Mouse (Mus musculus) neural tube, embryonic 15.5 days (tissue): Measurements from ENCODE around the gene Tsfm. TPM values are rescaled to one million over a fixed set of nuclear protein-coding genes. Genes with fewer than 3 reads are reported as not detected.

Source experiments
- ATAC-seq: fragments of 200-750 bp; cut with Nextera tagmentation; 2 replicates; pipeline ENCODE4 v1.8.0; 2017; ENCODE audit warnings: mild to moderate bottlenecking, moderate TSS enrichment, moderate library complexity; ENCODE audit not compliant: low FRiP score
- H3K27ac ChIP-seq: fragments of 300-500 bp; sonication (generic); replicated peaks from 2 replicates; pipeline ENCODE4 v1.5.1; 2015; ENCODE audit warnings: mild to moderate bottlenecking, inconsistent platforms
- H3K27me3 ChIP-seq: fragments of 300-500 bp; sonication (generic); replicated peaks from 2 replicates; pipeline ENCODE4 v1.6.1; 2015; ENCODE audit warnings: inconsistent platforms
- H3K36me3 ChIP-seq: fragments of 300-500 bp; sonication (generic); 2 replicates; pipeline ENCODE4 v1.6.1; 2015; ENCODE audit warnings: inconsistent platforms
- H3K4me1 ChIP-seq: fragments of 300-500 bp; sonication (generic); 2 replicates; pipeline ENCODE4 v1.6.1; 2015; ENCODE audit warnings: inconsistent platforms
- H3K4me2 ChIP-seq: fragments of 300-500 bp; sonication (generic); 2 replicates; pipeline ENCODE4 v1.6.1; 2015; ENCODE audit warnings: inconsistent platforms, mild to moderate bottlenecking, moderate library complexity
- H3K4me3 ChIP-seq: fragments of 300-500 bp; sonication (generic); replicated peaks from 2 replicates; pipeline ENCODE4 v1.5.1; 2015; ENCODE audit warnings: mild to moderate bottlenecking, inconsistent platforms
- H3K9ac ChIP-seq: fragments of 300-500 bp; sonication (generic); replicated peaks from 2 replicates; pipeline ENCODE4 v1.6.1; 2015; ENCODE audit warnings: mild to moderate bottlenecking, inconsistent platforms
- H3K9me3 ChIP-seq: fragments of 300-500 bp; sonication (generic); replicated peaks from 2 replicates; pipeline ENCODE4 v1.6.1; 2016; ENCODE audit warnings: inconsistent platforms
- WGBS: fragments of 180-500 bp; shearing (Covaris S2); methylation state at CpG from one replicate; pipeline ENCODE4 v1.1.7; 2015; ENCODE audit warnings: mixed read lengths; 5-methylcytosine and 5-hydroxymethylcytosine counted together
- polyA plus RNA-seq: library from polyadenylated mRNA; unstranded; fragments of >200 nt; fragmentation: Nextera tagmentation; extraction: Ambion mirVana; gene quantifications from 2 replicates; pipeline ENCODE4 v1.2.1, GENCODE M21; 2015

The Tsfm gene
- polyA plus RNA-seq, 1 experiment from 2014 or later: 66.6 TPM

GRCm38 (mm10) chr10:127033301-127033741, 2.7 kb upstream of the Tsfm start:
- no peak overlapping the region for H3K9ac ChIP-seq
- H3K4me2 ChIP-seq: no peak overlapping the region
- no peaks in the 10 kb centered on the region for H3K27me3 ChIP-seq
- no peak overlapping the region for H3K27ac ChIP-seq
- WGBS: 89% methylated on average over 8 of the region's 8 CpGs
- H3K36me3 ChIP-seq: peaks cover 6% of the 10 kb centered on the region
- no peaks in the 10 kb centered on the region for H3K9me3 ChIP-seq
- no peak for ATAC-seq
- H3K4me3 ChIP-seq: no peak overlapping the region
- H3K4me1 ChIP-seq: peaks cover 14% of the 10 kb centered on the region

GRCm38 (mm10) chr10:127018422-127018821, 12.2 kb downstream of the Tsfm start:
- 79% methylated on average over 16 of the region's 16 CpGs for WGBS
- H3K9ac ChIP-seq: no peak overlapping the region
- no peak for ATAC-seq
- H3K4me1 ChIP-seq: no peaks in the 10 kb centered on the region
- peaks cover 16% of the 10 kb centered on the region for H3K36me3 ChIP-seq
- no peaks in the 10 kb centered on the region for H3K9me3 ChIP-seq
- no peaks in the 10 kb centered on the region for H3K27me3 ChIP-seq
- H3K27ac ChIP-seq: no peak overlapping the region
- H3K4me2 ChIP-seq: no peak overlapping the region
- H3K4me3 ChIP-seq: no peak overlapping the region

- H3K4me1 ChIP-seq: no peaks in the 10 kb centered on the region
- H3K9ac ChIP-seq: no peak overlapping the region
- WGBS: 23% methylated on average over 2 of the region's 2 CpGs
- no peak overlapping the region for H3K27ac ChIP-seq
- no peak overlapping the region for H3K4me2 ChIP-seq
- H3K27me3 ChIP-seq: no peaks in the 10 kb centered on the region
- H3K9me3 ChIP-seq: no peaks in the 10 kb centered on the region
- ATAC-seq: no peak
- peaks cover 5% of the 10 kb centered on the region for H3K36me3 ChIP-seq
- no peak overlapping the region for H3K4me3 ChIP-seq
These were observed 13.6 kb downstream of the Tsfm start for GRCm38 (mm10) chr10:127017071-127017470.

GRCm38 (mm10) chr10:127016488-127016887, 14.2 kb downstream of the Tsfm start:
- Histone ChIP-seq H3K4me1 (no peaks in the 10 kb centered on the region), H3K27me3 (no peaks in the 10 kb centered on the region), H3K9me3 (no peaks in the 10 kb centered on the region), H3K36me3 (no peaks in the 10 kb centered on the region), H3K4me2 (no peak overlapping the region), H3K27ac (no peak overlapping the region), H3K9ac (no peak overlapping the region), H3K4me3 (no peak overlapping the region)
- ATAC-seq: no peak
- WGBS: 67% methylated on average over 5 of the region's 5 CpGs

- no peaks in the 10 kb centered on the region for H3K9me3 ChIP-seq
- no peak overlapping the region for H3K4me2 ChIP-seq
- no peak overlapping the region for H3K4me3 ChIP-seq
- H3K36me3 ChIP-seq: peaks cover 10% of the 10 kb centered on the region; the same call in 1 of the 2 replicates
- no peaks in the 10 kb centered on the region for H3K27me3 ChIP-seq
- no peak overlapping the region for H3K27ac ChIP-seq
- WGBS: 76% methylated on average over 7 of the region's 7 CpGs
- H3K4me1 ChIP-seq: no peaks in the 10 kb centered on the region
- ATAC-seq: no peak
- no peak overlapping the region for H3K9ac ChIP-seq
These were observed 26.8 kb downstream of the Tsfm start for GRCm38 (mm10) chr10:127003806-127004205.

GRCm38 (mm10) chr10:127003334-127003733, 27.3 kb downstream of the Tsfm start:
- Histone ChIP-seq H3K36me3 (peaks cover 15% of the 10 kb centered on the region), H3K4me1 (no peaks in the 10 kb centered on the region), H3K9me3 (no peaks in the 10 kb centered on the region), H3K27me3 (no peaks in the 10 kb centered on the region), H3K4me2 (no peak overlapping the region), H3K4me3 (no peak overlapping the region), H3K27ac (no peak overlapping the region), H3K9ac (no peak overlapping the region)
- ATAC-seq: no peak
- 88% methylated on average over 8 of the region's 8 CpGs for WGBS

GRCm38 (mm10) chr10:127002765-127003164, 27.9 kb downstream of the Tsfm start:
- Histone ChIP-seq H3K4me2 (no peak overlapping the region), H3K4me3 (no peak overlapping the region), H3K36me3 (peaks cover 20% of the 10 kb centered on the region), H3K27me3 (no peaks in the 10 kb centered on the region), H3K9me3 (no peaks in the 10 kb centered on the region), H3K27ac (no peak overlapping the region), H3K9ac (no peak overlapping the region), H3K4me1 (no peaks in the 10 kb centered on the region)
- no peak for ATAC-seq
- 97% methylated on average over 5 of the region's 5 CpGs for WGBS

- ATAC-seq: no peak
- WGBS: 68% methylated on average over 1 of the region's 1 CpGs
- no peaks in the 10 kb centered on the region for H3K9me3 ChIP-seq
These were observed 28.6 kb downstream of the Tsfm start for GRCm38 (mm10) chr10:127002056-127002455.

GRCm38 (mm10) chr10:127001297-127001696, 29.3 kb downstream of the Tsfm start:
- no peaks in the 10 kb centered on the region for H3K27me3 ChIP-seq
- 91% methylated on average over 9 of the region's 9 CpGs for WGBS
- H3K4me3 ChIP-seq: no peak overlapping the region
- no peaks in the 10 kb centered on the region for H3K9me3 ChIP-seq
- peaks cover 27% of the 10 kb centered on the region for H3K36me3 ChIP-seq
- no peak overlapping the region for H3K27ac ChIP-seq
- no peak overlapping the region for H3K9ac ChIP-seq
- no peak for ATAC-seq
- no peaks in the 10 kb centered on the region for H3K4me1 ChIP-seq
- no peak overlapping the region for H3K4me2 ChIP-seq

More at GRCm38 (mm10) chr10:127002056-127002455, 28.6 kb downstream of the Tsfm start:
- Histone ChIP-seq H3K4me3 (no peak overlapping the region), H3K4me2 (no peak overlapping the region), H3K4me1 (no peaks in the 10 kb centered on the region), H3K36me3 (peaks cover 27% of the 10 kb centered on the region), H3K9ac (no peak overlapping the region), H3K27me3 (no peaks in the 10 kb centered on the region), H3K27ac (no peak overlapping the region)

- no peak for ATAC-seq
- no peak within 1 kb of the TSS for H3K27ac ChIP-seq
- WGBS: 93% methylated on average over 5 of the region's 5 CpGs
- H3K27me3 ChIP-seq: no peaks in the 10 kb centered on the region
- no peaks in the 10 kb centered on the region for H3K4me1 ChIP-seq
- H3K9me3 ChIP-seq: no peaks in the 10 kb centered on the region
- peaks cover 30% of the 10 kb centered on the region for H3K36me3 ChIP-seq
- no peak within 1 kb of the TSS for H3K4me2 ChIP-seq
- no peak within 1 kb of the TSS for H3K9ac ChIP-seq
- H3K4me3 ChIP-seq: no peak within 1 kb of the TSS
These were observed 30.1 kb downstream of the Tsfm start, which contains the start of gene Avil for GRCm38 (mm10) chr10:127000529-127000928. Avil (plus strand) TSS chr10:127000709.

GRCm38 (mm10) chr10:126997340-126998113, 33.1 kb downstream of the Tsfm start:
- Histone ChIP-seq H3K9me3 (no peaks in the 10 kb centered on the region), H3K4me1 (no peaks in the 10 kb centered on the region), H3K36me3 (peaks cover 60% of the 10 kb centered on the region), H3K4me3 (no peak overlapping the region), H3K4me2 (no peak overlapping the region), H3K27ac (no peak overlapping the region), H3K27me3 (no peaks in the 10 kb centered on the region), H3K9ac (no peak overlapping the region)
- WGBS: 78% methylated on average over 13 of the region's 13 CpGs
- no peak for ATAC-seq

GRCm38 (mm10) chr10:126993621-126994020, 37.0 kb downstream of the Tsfm start:
- H3K27me3 ChIP-seq: no peaks in the 10 kb centered on the region
- H3K9ac ChIP-seq: no peak overlapping the region
- no peak overlapping the region for H3K4me2 ChIP-seq
- H3K4me3 ChIP-seq: no peak overlapping the region
- H3K36me3 ChIP-seq: peaks cover 52% of the 10 kb centered on the region
- ATAC-seq: no peak
- no peak overlapping the region for H3K27ac ChIP-seq
- peaks cover 29% of the 10 kb centered on the region for H3K4me1 ChIP-seq
- no peaks in the 10 kb centered on the region for H3K9me3 ChIP-seq
- 78% methylated on average over 3 of the region's 3 CpGs for WGBS
